Mouse (Mus musculus): ENCODE measurements around the gene Ssh2. TPM values are rescaled to one million over a fixed set of nuclear protein-coding genes. Genes with fewer than 3 reads are reported as not detected.

The Ssh2 gene
- polyA plus RNA-seq, 1 experiment from 2014 or later, result 8.4 TPM

DNA sequence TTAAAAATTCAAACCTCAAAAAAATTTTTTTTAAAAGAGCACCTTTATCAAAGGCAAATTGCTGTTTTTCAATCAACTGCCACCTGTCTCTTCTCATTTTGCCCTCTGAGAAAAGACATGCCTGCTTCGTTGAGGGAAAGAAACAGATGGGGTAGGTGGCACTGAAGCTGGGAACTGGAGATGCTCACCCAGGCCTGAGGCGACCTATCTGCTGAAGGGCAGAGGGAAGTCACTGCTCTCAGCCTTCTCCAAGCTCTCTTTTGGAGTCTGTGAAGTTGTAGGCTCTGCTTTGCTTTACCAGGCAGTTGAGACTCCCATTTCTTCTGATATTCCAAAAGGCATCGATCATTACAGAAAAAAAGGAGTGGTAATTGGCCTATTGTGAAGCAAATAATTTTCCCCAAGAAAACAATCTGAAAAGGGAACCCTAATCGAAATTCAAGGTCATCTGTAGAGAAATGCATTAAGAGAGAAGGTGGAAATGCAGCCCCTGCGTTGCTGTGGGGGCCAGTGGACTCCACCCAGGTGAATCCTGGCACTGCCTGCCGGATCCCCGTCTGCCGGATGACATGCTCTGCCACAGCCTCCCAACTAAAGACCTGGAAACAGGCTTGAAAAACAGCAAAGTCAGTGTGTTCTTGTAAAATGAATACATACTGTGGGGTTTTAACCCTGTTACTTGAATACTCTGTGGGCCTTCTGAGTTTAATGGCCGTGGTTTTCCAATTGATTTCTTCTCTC, 239.9 kb downstream of the Ssh2 start:
- H3K36me3 ChIP-seq (ENCODE audit: control insufficient read depth, insufficient read depth, low read length), result no peaks in the 10 kb centered on the region
- 87% methylated on average over 9 of the region's 9 CpGs for WGBS
- H3K4me2 ChIP-seq (ENCODE audit: low read depth, low read length), result no peak overlapping the region
- no peak overlapping the region for H3K4me3 ChIP-seq (replicated peaks; ENCODE audit: low read length)
- H3K27ac ChIP-seq (ENCODE audit: low read length), result no peak overlapping the region
- no peak for ATAC-seq (ENCODE audit: insufficient read depth, low FRiP score)
- peaks cover 2% of the 10 kb centered on the region; the same call in 1 of the 2 replicates for H3K27me3 ChIP-seq (ENCODE audit: control insufficient read depth, insufficient read depth, low read length)
- no peak overlapping the region for H3K9ac ChIP-seq (ENCODE audit: low read length)
- no peaks in the 10 kb centered on the region for H3K4me1 ChIP-seq (ENCODE audit: control insufficient read depth, insufficient read depth, low read length)
- no peaks in the 10 kb centered on the region for H3K9me3 ChIP-seq (replicated peaks; ENCODE audit: control insufficient read depth, low read length)

DNA sequence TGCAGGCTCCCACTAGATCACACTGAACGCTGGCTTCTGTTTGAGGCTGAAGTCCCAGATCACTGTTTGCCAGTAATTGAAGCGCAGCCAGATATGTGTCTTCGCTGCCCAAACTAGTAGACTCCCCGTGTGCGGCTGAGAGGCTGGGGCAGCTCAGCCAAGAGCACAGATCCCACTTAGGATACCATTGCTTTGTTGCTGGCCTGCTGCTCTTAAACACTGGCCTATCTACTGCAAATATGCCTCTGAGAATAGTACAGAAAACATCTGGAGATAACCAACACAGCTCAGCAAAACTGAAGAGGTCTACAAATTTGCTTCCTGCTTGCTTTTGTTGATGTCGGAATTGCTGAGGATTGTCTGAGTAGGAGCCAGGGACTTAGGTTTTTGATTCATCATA, 240.8 kb downstream of the Ssh2 start:
- Histone ChIP-seq H3K4me1 (ENCODE audit: control insufficient read depth, insufficient read depth, low read length) (0 out of 2 replicates have a peak, but pooled peaks cover 2% of the 10 kb centered on the region), H3K36me3 (ENCODE audit: control insufficient read depth, insufficient read depth, low read length) (no peaks in the 10 kb centered on the region), H3K4me3 (replicated peaks; ENCODE audit: low read length) (no peak overlapping the region), H3K27ac (ENCODE audit: low read length) (no peak overlapping the region; the same call in 1 of the 2 replicates), H3K27me3 (ENCODE audit: control insufficient read depth, insufficient read depth, low read length) (peaks cover 8% of the 10 kb centered on the region; the same call in 1 of the 2 replicates), H3K9me3 (replicated peaks; ENCODE audit: control insufficient read depth, low read length) (no peaks in the 10 kb centered on the region), H3K9ac (ENCODE audit: low read length) (no peak overlapping the region), H3K4me2 (ENCODE audit: low read depth, low read length) (no peak overlapping the region)
- WGBS, result 42% methylated on average over 6 of the region's 6 CpGs
- no peak for ATAC-seq (ENCODE audit: insufficient read depth, low FRiP score)

DNA sequence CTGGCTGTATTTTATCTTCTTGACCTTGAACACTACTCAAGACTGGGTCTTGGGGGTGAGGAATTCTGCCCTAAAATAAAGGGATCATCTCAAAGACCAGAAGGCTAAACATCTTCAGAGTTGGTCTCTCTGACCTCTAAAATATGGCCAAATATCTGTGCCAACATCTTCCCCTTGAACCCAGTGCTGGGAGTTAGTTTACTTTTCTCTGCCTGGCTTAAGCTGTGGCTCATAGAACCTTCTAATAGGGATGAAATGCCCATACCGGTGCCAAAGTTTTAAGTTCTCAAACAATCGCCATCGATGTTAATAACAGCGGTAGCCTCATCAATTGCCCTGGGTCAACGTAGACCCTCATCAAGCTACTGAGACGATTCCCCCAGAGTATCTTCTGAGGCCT, 245.8 kb downstream of the Ssh2 start:
- H3K4me3 ChIP-seq (replicated peaks; ENCODE audit: low read length), result peak overlapping the region; percentile 53
- H3K9me3 ChIP-seq (replicated peaks; ENCODE audit: control insufficient read depth, low read length), result no peaks in the 10 kb centered on the region
- H3K4me1 ChIP-seq (ENCODE audit: control insufficient read depth, insufficient read depth, low read length), result peaks cover 11% of the 10 kb centered on the region
- H3K27ac ChIP-seq (ENCODE audit: low read length), result no peak overlapping the region
- WGBS, result 7% methylated on average over 6 of the region's 6 CpGs
- no peaks in the 10 kb centered on the region for H3K36me3 ChIP-seq (ENCODE audit: control insufficient read depth, insufficient read depth, low read length)
- H3K27me3 ChIP-seq (ENCODE audit: control insufficient read depth, insufficient read depth, low read length), result peaks cover 41% of the 10 kb centered on the region
- H3K4me2 ChIP-seq (ENCODE audit: low read depth, low read length), result peak overlapping the region; percentile 90
- peak overlapping the region; percentile 65 for H3K9ac ChIP-seq (ENCODE audit: low read length)
- ATAC-seq (ENCODE audit: insufficient read depth, low FRiP score), result no peak

DNA sequence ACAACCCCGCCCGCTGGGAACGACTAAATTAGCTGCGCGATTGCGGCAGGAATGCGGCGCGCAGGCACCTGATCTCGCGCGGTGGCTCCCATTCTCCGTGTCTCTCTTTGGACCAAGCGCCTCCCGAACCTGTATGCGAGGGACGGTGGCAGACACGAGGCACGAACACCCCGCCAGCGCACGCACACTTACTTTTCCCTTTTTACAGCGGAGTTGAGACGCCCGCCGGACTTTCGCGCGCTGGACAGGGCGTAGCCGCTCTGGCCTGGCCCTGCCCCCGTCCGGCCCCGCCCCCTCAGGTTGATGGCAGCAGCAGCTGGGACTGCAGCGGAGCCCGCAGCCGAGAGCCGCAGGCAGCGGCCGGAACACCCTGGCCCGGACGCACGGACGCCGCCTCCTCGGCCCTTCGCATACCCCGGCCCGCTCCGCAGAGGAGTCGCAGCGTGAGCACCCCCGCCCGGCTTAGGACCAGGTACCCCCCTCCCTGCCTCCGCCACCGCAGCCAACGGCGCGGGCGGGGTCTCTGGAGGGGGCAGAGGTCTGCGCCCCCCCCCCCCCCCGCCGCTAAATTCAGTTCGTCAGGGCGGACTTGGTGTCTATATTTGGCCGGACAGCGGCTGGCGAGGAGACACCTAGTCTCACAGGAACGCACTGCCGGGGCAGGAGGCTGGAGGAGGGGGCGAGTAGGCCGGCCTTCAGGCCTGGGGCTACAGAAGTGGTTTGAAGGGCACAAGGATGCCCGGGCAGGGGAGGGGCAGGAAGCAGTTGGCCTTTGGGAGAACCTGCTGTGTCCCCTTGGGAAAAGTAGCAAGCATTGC, 246.4 kb downstream of the Ssh2 start, which contains the start of gene Coro6:
TSS of gene Coro6 (plus strand) at position 129 of the 818 bp plus-strand sequence.
- H3K9me3 ChIP-seq (replicated peaks; ENCODE audit: control insufficient read depth, low read length), result no peaks in the 10 kb centered on the region
- peak within 1 kb of the TSS; percentile 53 for H3K4me3 ChIP-seq (replicated peaks; ENCODE audit: low read length)
- peaks cover 46% of the 10 kb centered on the region for H3K27me3 ChIP-seq (ENCODE audit: control insufficient read depth, insufficient read depth, low read length)
- under 1% methylated on average over 63 of the region's 73 CpGs for WGBS
- H3K36me3 ChIP-seq (ENCODE audit: control insufficient read depth, insufficient read depth, low read length), result no peaks in the 10 kb centered on the region
- H3K4me2 ChIP-seq (ENCODE audit: low read depth, low read length), result peak within 1 kb of the TSS; percentile 90
- peaks cover 15% of the 10 kb centered on the region for H3K4me1 ChIP-seq (ENCODE audit: control insufficient read depth, insufficient read depth, low read length)
- ATAC-seq (ENCODE audit: insufficient read depth, low FRiP score), result peak; percentile 66; the same call in 1 of the 2 replicates
- H3K27ac ChIP-seq (ENCODE audit: low read length), result no peak within 1 kb of the TSS
- H3K9ac ChIP-seq (ENCODE audit: low read length), result peak within 1 kb of the TSS; percentile 65

- peak overlapping the region; percentile 90 for H3K4me2 ChIP-seq (ENCODE audit: low read depth, low read length)
- WGBS, result 45% methylated on average over 8 of the region's 8 CpGs
- peaks cover 15% of the 10 kb centered on the region for H3K4me1 ChIP-seq (ENCODE audit: control insufficient read depth, insufficient read depth, low read length)
- no peak for ATAC-seq (ENCODE audit: insufficient read depth, low FRiP score)
- no peak overlapping the region for H3K27ac ChIP-seq (ENCODE audit: low read length)
- H3K9me3 ChIP-seq (replicated peaks; ENCODE audit: control insufficient read depth, low read length), result no peaks in the 10 kb centered on the region
- no peaks in the 10 kb centered on the region for H3K36me3 ChIP-seq (ENCODE audit: control insufficient read depth, insufficient read depth, low read length)
- H3K4me3 ChIP-seq (replicated peaks; ENCODE audit: low read length), result peak overlapping the region; percentile 53; the same call in 1 of the 2 replicates
- H3K27me3 ChIP-seq (ENCODE audit: control insufficient read depth, insufficient read depth, low read length), result peaks cover 50% of the 10 kb centered on the region
- H3K9ac ChIP-seq (ENCODE audit: low read length), result peak overlapping the region; percentile 65; the same call in 1 of the 2 replicates
These were observed 247.0 kb downstream of the Ssh2 start for GRCm38 (mm10) chr11:77463101-77463445.

- no peak for ATAC-seq (ENCODE audit: insufficient read depth, low FRiP score)
- Histone ChIP-seq H3K27ac (ENCODE audit: low read length) (no peak overlapping the region), H3K4me2 (ENCODE audit: low read depth, low read length) (no peak overlapping the region), H3K27me3 (ENCODE audit: control insufficient read depth, insufficient read depth, low read length) (peaks cover 55% of the 10 kb centered on the region), H3K4me3 (replicated peaks; ENCODE audit: low read length) (no peak overlapping the region), H3K36me3 (ENCODE audit: control insufficient read depth, insufficient read depth, low read length) (no peaks in the 10 kb centered on the region), H3K9me3 (replicated peaks; ENCODE audit: control insufficient read depth, low read length) (no peaks in the 10 kb centered on the region), H3K4me1 (ENCODE audit: control insufficient read depth, insufficient read depth, low read length) (peaks cover 15% of the 10 kb centered on the region), H3K9ac (ENCODE audit: low read length) (no peak overlapping the region)
- 70% methylated on average over 10 of the region's 10 CpGs for WGBS
These were observed 247.7 kb downstream of the Ssh2 start for GRCm38 (mm10) chr11:77463786-77464185.

GRCm38 (mm10) chr11:77464684-77465083, 248.6 kb downstream of the Ssh2 start:
- peaks cover 59% of the 10 kb centered on the region for H3K27me3 ChIP-seq (ENCODE audit: control insufficient read depth, insufficient read depth, low read length)
- 51% methylated on average over 4 of the region's 4 CpGs for WGBS
- no peaks in the 10 kb centered on the region for H3K36me3 ChIP-seq (ENCODE audit: control insufficient read depth, insufficient read depth, low read length)
- H3K4me2 ChIP-seq (ENCODE audit: low read depth, low read length), result no peak overlapping the region
- H3K27ac ChIP-seq (ENCODE audit: low read length), result no peak overlapping the region
- no peaks in the 10 kb centered on the region for H3K9me3 ChIP-seq (replicated peaks; ENCODE audit: control insufficient read depth, low read length)
- peaks cover 15% of the 10 kb centered on the region for H3K4me1 ChIP-seq (ENCODE audit: control insufficient read depth, insufficient read depth, low read length)
- no peak overlapping the region for H3K4me3 ChIP-seq (replicated peaks; ENCODE audit: low read length)
- no peak for ATAC-seq (ENCODE audit: insufficient read depth, low FRiP score)
- no peak overlapping the region for H3K9ac ChIP-seq (ENCODE audit: low read length)

GRCm38 (mm10) chr11:77465111-77465510, 249.0 kb downstream of the Ssh2 start:
- Histone ChIP-seq H3K4me3 (replicated peaks; ENCODE audit: low read length) (no peak overlapping the region), H3K9me3 (replicated peaks; ENCODE audit: control insufficient read depth, low read length) (no peaks in the 10 kb centered on the region), H3K27me3 (ENCODE audit: control insufficient read depth, insufficient read depth, low read length) (peaks cover 59% of the 10 kb centered on the region), H3K4me1 (ENCODE audit: control insufficient read depth, insufficient read depth, low read length) (peaks cover 15% of the 10 kb centered on the region), H3K9ac (ENCODE audit: low read length) (no peak overlapping the region), H3K36me3 (ENCODE audit: control insufficient read depth, insufficient read depth, low read length) (no peaks in the 10 kb centered on the region), H3K27ac (ENCODE audit: low read length) (no peak overlapping the region), H3K4me2 (ENCODE audit: low read depth, low read length) (no peak overlapping the region)
- 62% methylated on average over 3 of the region's 3 CpGs for WGBS
- ATAC-seq (ENCODE audit: insufficient read depth, low FRiP score), result no peak; the same call in 1 of the 2 replicates

GRCm38 (mm10) chr11:77466544-77466943, 250.5 kb downstream of the Ssh2 start:
- no peak for ATAC-seq (ENCODE audit: insufficient read depth, low FRiP score)
- H3K4me2 ChIP-seq (ENCODE audit: low read depth, low read length), result peak overlapping the region; percentile 29; the same call in 1 of the 2 replicates
- WGBS, result 32% methylated on average over 9 of the region's 9 CpGs
- H3K36me3 ChIP-seq (ENCODE audit: control insufficient read depth, insufficient read depth, low read length), result no peaks in the 10 kb centered on the region
- H3K9me3 ChIP-seq (replicated peaks; ENCODE audit: control insufficient read depth, low read length), result no peaks in the 10 kb centered on the region
- H3K9ac ChIP-seq (ENCODE audit: low read length), result no peak overlapping the region
- H3K27ac ChIP-seq (ENCODE audit: low read length), result no peak overlapping the region
- no peak overlapping the region for H3K4me3 ChIP-seq (replicated peaks; ENCODE audit: low read length)
- H3K27me3 ChIP-seq (ENCODE audit: control insufficient read depth, insufficient read depth, low read length), result peaks cover 53% of the 10 kb centered on the region
- H3K4me1 ChIP-seq (ENCODE audit: control insufficient read depth, insufficient read depth, low read length), result peaks cover 15% of the 10 kb centered on the region
